Mouse (Mus musculus) A20 (cell line): ENCODE measurements at regions not wholly inside any gene's neighbourhood (a gene's known extent, or its start where the extent isn't known, plus 50 kb on each side); places are given as distances from the start of the nearest gene placed in this dataset.

Source experiments
- DNase-seq: peaks from one replicate; pipeline ENCODE4 v3.0.0-alpha.2; 2011; ENCODE audit warnings: low read depth, low spot score

DNA sequence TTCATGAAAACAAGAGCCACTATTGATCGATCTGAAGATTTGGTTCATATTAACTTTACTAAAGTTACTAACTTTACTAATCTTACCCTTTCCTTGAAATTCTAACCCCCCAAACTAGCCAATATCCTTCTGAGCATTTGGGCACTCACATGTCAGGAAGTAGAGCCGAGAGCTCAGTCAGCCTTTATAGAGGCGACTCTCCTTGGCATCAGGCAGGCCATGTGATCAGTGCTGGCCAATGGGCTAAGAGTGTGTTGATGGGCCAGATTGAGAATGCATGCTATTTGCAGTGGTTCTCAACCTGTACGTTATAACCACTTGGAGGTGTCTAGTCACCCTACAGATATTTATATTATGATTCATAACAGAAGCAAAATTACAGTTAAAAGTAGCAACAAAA lies 69.6 kb upstream of the Slc35b4 start:
- DNase-seq, result no peak

DNA sequence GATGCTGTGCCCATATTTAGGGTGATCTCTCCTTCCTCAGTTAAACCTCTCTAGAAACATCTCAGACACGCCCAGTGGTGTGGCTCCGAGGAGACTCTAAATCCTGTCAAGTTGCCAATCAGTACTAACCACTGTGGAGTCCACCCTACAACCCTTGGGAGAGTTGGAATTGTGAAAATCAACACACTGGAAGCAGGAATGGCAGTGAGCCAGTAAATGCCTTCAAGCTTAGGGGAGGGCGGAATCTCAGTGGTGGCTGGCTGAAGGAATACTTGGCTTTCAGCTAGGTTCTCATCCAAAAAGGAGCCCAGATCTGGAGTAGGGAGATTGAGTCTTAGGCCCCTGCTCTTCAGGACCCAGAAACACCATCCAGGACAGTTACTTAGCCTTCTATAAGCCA lies 66.1 kb upstream of the Slc35b4 start:
- DNase-seq, result no peak

DNA sequence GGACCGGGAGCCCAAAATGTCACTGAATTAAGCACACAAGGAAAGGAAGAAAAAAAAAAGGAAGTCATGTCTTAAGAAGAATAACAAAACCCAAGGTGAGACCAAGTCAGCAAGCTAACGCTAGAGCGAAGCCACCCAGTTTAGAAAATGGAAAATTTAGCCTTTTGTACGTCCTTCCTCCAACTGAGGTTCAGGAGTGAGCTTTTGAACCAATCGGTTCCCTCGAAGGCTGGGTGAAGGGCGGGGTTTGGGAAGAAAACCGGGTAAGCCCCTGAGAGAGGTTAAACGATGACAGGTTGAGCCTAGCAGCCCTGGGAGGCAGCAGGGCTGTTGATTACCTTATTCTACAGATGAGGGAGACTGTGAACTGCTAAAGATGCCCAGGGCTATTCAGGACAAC lies 65.6 kb upstream of the Slc35b4 start:
- DNase-seq, result peak; percentile 14

DNA sequence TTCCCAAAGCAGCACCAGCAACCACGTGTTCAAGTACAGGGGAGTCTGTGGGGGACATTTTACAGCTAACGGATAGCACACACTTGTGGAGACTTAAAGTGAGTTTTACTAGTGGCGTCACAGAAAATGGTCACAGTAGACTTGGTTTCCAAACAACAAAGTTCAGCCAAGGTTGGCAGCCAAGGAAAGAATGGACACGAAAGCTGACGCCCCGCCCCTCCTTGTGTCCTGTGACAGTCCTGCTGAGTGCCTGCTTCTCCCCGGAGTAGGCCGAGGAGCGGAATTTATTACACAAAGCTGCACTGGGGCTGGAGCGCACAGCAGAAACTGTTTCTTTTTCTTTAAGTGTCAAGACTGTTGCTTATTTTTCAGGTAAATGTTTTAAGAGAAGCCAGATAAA lies 58.2 kb upstream of the Slc35b4 start:
- DNase-seq, result no peak

DNA sequence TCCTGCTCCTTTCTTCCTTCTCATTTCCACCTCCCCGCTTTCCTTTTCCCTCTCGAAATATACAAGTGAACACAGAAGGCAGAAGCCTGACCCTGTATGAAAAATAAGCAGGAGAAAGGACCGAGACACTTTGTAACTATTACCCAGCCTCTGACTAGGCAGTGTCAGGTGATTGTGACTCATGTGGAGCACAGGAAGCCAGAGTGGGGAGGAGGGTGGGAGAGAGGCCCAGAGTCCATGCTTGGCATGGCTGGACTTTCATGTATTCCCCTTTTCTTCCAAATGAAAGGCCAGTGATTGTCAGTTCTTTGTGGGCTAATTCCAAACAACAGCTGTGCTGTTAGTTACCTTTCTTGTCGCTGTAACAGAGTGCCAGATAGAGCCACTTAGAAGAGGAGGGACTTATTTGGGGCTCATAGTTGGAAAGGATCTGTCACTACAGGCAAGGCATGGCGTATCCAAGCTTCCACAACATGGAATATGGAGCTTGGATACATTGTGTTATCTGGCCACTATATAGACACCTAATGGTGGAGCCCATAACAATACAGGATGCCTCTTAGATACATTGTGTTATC lies 57.6 kb upstream of the Slc35b4 start:
- DNase-seq, result no peak

DNA sequence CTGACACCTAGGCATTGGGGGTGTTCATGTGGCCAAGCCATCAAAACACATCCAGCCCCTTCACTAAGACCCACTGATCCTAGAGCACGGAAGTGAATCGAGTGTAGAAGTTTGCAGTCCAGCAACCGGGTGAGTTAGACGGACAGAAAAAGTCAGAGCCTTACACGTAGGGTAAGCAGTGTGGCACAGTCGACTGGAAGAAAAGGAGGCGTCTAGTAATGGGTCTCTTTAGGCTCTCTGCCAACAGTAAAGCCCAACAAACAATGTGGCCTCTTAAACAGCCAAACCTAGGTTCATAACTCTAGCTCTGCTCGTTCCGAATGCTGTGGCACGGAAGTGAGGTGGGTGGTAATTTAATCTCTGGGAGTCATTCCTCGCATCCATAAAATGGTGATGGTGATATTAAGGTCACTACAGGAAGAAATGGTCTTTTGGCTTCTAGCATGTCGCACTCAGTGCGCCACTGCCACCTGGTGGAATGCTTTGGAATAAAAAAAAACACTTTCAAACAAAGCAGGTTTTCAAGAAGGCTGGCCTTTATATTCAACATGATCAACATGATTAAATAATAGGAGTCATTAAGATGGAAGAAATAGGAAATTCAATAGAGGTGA lies 54.0 kb upstream of the Slc35b4 start:
- DNase-seq, result peak; percentile 55

DNA sequence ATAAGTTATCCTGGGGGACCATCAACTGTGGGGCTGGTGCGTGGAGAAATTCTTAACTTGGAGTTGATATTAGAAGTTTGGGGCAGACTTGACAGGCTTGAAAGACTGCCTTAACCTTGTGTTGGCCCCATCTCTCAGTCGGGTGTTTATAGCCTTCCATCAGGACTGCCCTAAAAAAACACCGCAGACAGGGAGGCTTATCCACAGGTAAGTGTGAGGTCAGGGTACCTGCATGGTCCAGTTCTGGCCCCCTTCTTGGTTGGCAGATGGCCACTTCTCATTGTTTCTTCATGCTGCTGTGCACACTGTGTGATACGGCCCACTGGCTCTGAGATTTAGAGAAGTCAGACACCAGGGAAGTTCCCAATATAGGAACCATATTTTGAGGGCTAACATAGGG lies 50.2 kb upstream of the Slc35b4 start:
- DNase-seq, result peak; percentile 52
